Mouse (Mus musculus): Measurements from ENCODE around the gene Col11a2.

Gene Col11a2

GRCm38 (mm10) chr17:34107109-34107867 lies 68.1 kb downstream of the Col11a2 start:
- no peak for DNase-seq

- DNase-seq, result no peak
These were observed 69.2 kb downstream of the Col11a2 start for GRCm38 (mm10) chr17:34108460-34108859.

GRCm38 (mm10) chr17:34109038-34109805 lies 70.0 kb downstream of the Col11a2 start:
- peak; percentile 39 for DNase-seq

- DNase-seq, result no peak
These were observed 70.6 kb downstream of the Col11a2 start for GRCm38 (mm10) chr17:34109806-34110195.

GRCm38 (mm10) chr17:34110309-34110708 lies 71.1 kb downstream of the Col11a2 start:
- no peak for DNase-seq

GRCm38 (mm10) chr17:34114114-34114513 lies 74.9 kb downstream of the Col11a2 start:
- DNase-seq, result no peak
